Mouse (Mus musculus) adrenal gland, postnatal 25 days (tissue): ENCODE measurements around the gene Zfp945. TPM values are rescaled to one million over a fixed set of nuclear protein-coding genes. Genes with fewer than 3 reads are reported as not detected.
A peak's percentile ranks its signal among the peaks of the same experiment; 100 is the strongest.
"Not testable (repeated sequence)": the region's sequence is repeated elsewhere in the genome, so short reads cannot be mapped to it uniquely, and the experiment has no call there.

Experiments used
- DNase-seq: peaks from one replicate; pipeline ENCODE4 v3.0.0; 2021; ENCODE audit warnings: mixed read lengths
- long read RNA-seq: library from polyadenylated mRNA; stranded (forward); transcript quantifications from one replicate; pipeline ENCODE4 v2.0.0, GENCODE M21; 2021
- total RNA-seq: library from RNA; stranded (reverse); gene quantifications from 2 replicates; pipeline ENCODE4 v1.2.3, GENCODE M21; 2021

Zfp945 gene
- total RNA-seq, result 15.0 and 19.5 TPM in 2 replicates
- long read RNA-seq, full-length matches to known transcripts, result 5 of 6 reads
- long read RNA-seq, partial matches to known transcripts, result 1 of 6 reads
- long read RNA-seq, other reads (novel, unspliced or antisense), result 0 of 6 reads

DNA sequence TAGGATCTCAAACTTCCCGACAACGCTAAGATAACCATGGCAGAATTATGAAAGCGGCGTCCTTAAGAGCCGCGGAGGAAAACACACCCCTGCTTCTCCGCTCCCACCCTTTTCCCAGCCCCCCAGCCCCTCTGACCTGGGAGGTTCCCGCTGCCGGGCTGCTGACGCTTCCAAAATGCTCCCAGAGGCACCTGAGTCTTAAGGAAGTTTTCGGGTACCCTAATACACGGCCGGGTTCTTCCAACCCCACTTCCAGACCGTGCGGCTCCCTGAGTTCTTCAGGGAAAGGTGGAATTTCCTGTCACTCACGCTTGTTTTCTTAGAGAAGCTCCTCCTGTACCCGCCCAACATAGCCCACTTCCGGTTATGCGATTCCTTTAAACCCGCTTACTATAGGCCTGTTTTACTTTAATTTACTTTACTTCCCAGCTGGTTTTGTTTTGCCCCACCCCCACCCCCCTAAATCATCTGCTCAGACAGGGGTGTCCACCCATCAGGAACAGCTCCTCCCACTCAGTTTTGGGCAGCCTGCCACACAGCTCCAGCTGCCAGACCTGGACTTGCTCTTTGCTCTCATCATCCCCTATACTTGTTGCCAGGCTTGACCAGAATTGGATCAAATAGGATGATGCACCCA is at the start of gene Zfp945:
Gene Zfp945, minus strand, starts transcription at position 290 of the 637 bp plus-strand sequence.
- DNase-seq, result peak; percentile 76

DNA sequence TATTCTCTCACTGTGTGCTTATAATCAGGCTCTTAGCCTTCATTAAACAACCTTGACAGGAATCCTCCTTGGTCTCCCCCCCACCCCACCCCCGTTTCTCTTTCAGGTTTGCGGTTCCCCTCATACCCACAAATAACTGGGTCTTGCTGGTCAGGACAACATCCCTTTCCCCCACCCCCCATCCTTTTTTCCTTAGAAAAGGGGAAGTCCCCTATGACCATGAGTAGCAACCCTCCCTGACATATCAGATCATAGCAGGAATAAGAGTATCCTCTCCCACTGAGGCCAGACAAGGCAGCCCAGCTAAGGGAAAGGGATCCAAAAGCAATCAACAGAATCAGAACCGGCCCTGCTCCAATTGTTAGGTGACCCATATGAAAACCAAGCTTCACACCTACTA is 21.4 kb upstream of the Zfp945 start:
- DNase-seq, result no peak

DNA sequence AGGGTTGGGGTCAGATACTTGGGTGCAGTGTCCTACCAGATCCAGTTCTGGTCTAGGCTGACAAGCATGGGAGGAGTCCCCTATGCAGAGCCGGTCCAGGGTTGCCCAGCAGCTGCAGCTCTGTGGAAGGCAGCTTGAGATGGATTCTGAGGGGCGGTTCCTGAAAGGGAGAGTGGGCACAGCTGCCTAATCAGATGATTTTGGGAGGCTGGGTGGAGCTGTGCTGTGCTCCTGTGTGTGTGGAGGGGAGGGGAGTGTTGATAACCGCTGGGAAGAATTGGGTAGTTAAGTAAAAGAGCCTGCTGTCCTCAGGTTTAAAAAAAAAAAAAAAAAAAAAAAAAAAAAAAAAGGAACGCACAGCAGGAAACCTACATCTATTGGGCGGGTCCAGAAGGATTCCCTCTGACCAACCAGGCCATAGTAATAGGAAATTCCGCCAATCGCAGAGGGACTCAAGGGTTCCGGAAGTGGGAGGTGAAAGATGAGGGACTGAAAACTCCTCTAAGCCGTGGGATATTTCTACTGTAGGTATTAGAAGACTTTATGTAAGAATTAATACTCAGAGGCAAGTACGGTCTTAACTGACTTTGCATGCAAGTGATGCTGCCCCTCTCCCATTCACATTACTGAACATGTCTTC is 17.2 kb upstream of the Zfp945 start:
- no peak for DNase-seq

DNA sequence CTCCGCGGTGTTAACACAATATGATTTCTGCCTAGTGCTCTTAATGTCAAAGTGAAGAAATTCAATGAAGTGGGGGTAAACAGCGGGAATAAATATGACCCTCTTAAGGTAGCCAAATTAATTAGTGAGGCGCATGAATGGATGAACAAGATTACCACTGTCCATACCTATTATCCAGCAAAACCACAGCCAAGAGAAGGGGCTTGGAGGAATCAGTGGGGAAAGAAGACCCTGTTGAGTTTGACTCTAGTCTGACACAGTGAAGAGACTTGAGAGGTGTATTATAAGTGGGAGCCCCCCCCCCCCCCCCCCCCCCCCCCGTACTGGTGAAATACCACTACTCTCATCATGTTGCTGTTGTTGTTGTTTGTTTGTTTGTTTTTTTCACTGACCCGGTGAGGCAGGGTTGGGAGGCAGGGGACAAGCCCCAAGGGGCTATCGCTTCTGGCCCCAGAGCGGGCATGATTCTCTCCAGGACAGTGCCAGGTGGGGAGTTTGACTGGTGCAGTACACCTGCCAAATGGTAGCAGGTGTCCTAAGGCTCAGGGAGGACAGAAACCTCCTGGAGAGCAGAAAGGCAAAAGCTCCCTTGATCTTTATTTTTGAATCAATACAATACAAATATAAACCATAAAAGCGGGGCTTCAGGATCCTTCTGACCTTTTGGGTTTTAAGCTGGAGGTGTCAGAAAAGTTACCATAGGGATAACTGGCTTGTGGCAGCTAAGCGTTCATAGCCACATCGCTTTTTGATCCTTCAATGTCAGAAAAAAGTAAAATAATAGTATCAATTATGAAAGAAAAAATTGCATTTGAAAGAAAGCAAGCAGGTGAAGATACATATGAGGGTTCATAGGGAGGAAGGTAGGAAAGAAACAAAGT is 10.7 kb upstream of the Zfp945 start:
- DNase-seq, result no peak

DNA sequence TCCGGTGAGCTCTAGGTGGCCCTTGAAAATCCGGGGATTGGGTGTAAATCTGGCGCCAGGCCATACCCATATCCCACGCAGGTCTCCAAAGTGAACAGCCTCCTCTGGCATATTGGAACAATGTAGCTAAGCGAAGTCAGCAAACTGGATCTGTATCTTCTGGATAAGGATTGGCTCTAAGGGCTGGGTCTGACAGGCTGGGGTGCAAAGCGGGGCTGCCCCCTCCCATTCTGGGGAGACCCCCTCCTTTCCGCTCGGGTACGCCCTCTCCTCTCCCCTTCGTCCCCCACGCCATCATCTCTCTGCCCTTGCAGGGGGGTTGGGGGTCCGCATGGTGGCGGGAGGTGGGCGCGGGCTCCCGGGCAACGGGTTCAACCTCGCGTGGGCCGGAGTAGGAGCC is 9.4 kb upstream of the Zfp945 start:
- no peak for DNase-seq

DNA sequence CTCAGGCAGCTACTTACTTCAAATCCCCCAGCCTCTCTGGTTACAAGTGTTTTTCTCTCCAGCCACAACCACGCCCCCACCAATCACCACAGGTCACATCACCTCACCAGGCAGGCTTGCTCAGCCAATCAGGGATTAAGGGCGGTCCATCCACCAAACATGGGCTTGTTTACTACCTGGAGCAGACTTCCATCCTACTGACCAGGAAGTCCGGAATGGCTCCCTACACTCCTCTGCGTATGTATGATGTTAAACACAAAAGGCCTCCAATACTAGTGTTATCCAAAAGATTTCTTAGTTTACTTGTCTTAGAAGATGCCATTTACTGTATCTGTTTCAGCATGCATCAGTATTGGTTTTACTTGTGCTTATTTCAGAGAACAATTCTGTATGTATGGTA is 8.6 kb upstream of the Zfp945 start:
- DNase-seq, result not testable (repeated sequence)

DNA sequence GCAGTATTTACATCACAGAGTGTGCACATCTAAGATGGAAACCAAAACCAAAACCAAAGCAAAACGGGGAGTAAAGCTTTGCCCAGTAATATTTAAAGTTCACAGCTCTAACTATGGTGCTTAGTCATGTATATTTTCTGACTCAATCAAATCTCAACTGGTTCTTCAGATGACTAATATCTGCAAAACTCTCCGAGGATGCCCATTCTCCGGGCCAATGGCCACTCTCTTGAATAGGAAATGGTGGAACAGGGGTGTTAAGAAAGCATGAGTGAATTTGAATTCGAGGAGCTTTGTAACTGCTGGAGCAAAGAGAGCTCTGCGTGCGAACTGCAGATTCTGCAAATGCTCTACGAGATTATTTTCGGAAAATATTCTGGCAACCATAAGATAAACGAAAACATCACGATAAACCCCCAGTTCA is 501 bp downstream of the Zfp945 start:
- DNase-seq, result no peak

DNA sequence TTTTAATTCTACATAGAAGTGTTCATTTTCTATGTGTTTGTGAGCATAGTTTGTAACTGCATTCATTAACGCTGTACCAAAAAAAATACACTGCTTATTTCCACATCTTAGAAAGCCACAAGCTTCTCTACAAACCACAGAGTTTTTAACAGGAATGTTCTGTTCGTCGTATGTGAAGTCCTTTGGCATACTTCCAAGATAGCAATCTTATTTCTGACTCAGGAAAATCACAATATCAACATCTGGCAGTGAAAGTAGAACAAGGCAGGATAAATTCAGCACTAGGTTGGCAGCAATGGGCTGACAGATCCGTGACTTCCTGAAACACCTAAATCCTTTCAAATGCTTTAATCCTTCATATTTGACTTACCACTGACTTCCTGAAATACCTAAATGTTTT is 45.8 kb downstream of the Zfp945 start:
- DNase-seq, result no peak

DNA sequence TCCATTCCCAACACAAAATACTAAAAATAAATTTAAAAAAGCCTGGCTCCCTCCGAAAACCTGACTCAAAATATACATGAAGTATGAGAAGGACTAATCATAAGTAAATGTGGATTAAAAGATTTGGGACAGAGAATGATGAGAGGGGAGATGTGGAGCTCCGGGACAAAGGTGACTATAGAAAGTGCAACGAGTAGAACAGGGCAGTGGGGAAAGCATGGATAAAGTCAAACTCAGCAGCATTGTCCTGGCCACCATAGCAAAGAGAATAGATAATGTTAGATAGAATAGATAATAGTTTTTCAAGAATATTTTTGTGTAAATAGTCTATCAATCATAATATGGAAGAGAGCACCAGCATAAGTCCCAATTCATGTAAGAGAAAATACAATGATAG is 48.7 kb downstream of the Zfp945 start:
- DNase-seq, result no peak

DNA sequence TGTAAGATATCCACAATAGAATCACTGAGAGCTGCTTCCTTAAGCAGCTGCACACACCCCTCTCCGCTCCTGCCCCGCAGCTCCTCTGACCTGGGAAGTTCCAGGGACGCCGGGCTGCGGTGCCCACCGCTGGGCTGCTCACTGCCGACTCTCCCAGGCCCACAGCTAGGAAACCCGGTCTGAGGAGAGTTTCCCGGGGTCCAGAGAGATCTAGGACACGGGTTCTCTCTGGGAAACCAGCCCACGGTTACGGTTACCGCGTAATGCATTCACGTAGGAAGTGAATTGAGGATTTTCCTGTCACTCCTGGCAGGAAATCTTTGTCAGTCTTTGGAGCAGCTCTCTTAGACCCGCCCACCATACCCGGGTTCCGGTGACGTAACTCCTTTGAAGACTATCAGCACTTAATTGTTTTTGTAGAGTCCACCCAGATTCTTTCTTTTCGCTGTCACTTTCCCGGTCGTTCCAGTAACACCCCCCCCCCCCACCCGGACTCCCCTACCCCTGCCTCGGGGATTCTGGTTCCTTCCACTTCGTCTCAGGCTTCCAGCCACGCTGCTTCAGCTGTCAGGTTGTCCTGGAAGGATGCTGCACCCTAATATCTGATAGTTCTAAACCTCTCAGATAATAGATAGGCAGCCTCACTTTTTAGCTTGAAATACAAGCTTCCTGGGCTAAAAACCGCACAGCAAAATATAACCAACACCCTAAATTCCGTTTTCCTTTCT is 49.3 kb downstream of the Zfp945 start:
- DNase-seq, result peak; percentile 55

DNA sequence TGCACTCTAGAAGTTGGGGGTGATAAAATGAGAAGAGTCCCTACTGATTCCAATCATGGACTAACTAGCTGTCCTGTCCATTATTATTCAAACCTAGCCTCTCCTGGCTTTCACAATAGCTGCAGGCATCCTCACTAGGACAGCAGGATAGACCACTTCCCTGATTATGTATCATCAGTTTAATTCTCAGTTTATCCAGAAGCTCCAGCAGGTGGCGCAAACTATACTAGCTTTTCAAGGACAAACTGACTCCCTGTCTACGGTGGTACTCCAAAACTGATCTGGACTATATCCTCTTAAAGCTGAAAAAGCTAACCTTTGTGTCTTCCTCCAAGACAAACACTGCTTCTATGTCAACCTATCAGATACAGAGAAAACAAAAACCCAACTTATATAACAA is 67.2 kb downstream of the Zfp945 start:
- DNase-seq, result no peak

Other genes with a start within 250 kb of the Zfp945 start
- not detected in 2 replicates for gene Vmn2r113, start 75.8 kb upstream of the Zfp945 start, total RNA-seq
- gene Vmn2r-ps130, start 194.0 kb upstream of the Zfp945 start, total RNA-seq, result not detected in 2 replicates